8 mouse cellular contexts compared by ENCODE assay signal in genomic region chr4:155397511-155398221, GRCm38 (mm10). TPM values are rescaled to one million over a fixed set of nuclear protein-coding genes. Genes with fewer than 3 reads are reported as not detected.
DNase-seq lines count a peak whose midpoint lies in the region; ATAC-seq lines count a peak whose summit lies in the region.

TSS of gene Gabrd (minus strand) at chr4:155398112.

- H3K4me1 ChIP-seq in liver, embryonic 12.5 days, result peaks cover 7% of the 10 kb centered on the region
- H3K4me1 ChIP-seq in neural tube, embryonic 12.5 days, result peaks cover 9% of the 10 kb centered on the region; the same call in 1 of the 2 replicates

- H3K4me2 ChIP-seq in liver, embryonic 12.5 days, result peak within 1 kb of the TSS; percentile 63
- peak within 1 kb of the TSS; percentile 73 for H3K4me2 ChIP-seq in neural tube, embryonic 12.5 days (replicated peaks)

- no peaks in the 10 kb centered on the region for H3K9me3 ChIP-seq in liver, embryonic 12.5 days (replicated peaks)
- no peaks in the 10 kb centered on the region for H3K9me3 ChIP-seq in neural tube, embryonic 12.5 days

- 3% methylated on average over 51 of the region's 57 CpGs for WGBS in liver, embryonic 12.5 days (ENCODE audit: insufficient replicate concordance)
- WGBS in neural tube, embryonic 12.5 days, result under 1% methylated on average over 57 of the region's 57 CpGs

- H3K9ac ChIP-seq in liver, embryonic 12.5 days, result no peak within 1 kb of the TSS
- H3K9ac ChIP-seq in neural tube, embryonic 12.5 days, result peak within 1 kb of the TSS; percentile 10; the same call in 1 of the 2 replicates

- peak; percentile 92 for ATAC-seq in common myeloid progenitor, adult 5-6 weeks (replicated peaks; ENCODE audit: low read depth, poor library complexity, severe bottlenecking)
- peak; percentile 58 for ATAC-seq in liver, embryonic 12.5 days
- ATAC-seq in neural tube, embryonic 12.5 days (ENCODE audit: low FRiP score, low read depth), result no peak

- peak in 1 of 2 experiments; percentile 48 for DNase-seq in layer of hippocampus, adult 18-20 months (ENCODE audit: low spot score in 2 of 2)
- no peak for DNase-seq in layer of hippocampus, adult 11-12 months (ENCODE audit: low spot score)
- peak; percentile 40 to 61 for DNase-seq in gastrocnemius, postnatal 4 days (ENCODE audit: low spot score in 2 of 2)
- peak; percentile 65 to 75 for DNase-seq in kidney, adult 8-10 months
- DNase-seq in urinary bladder, adult 18-20 months (ENCODE audit: low spot score in 2 of 2), result peak; percentile 8 to 43

- peaks cover 66% of the 10 kb centered on the region for H3K27me3 ChIP-seq in liver, embryonic 12.5 days (replicated peaks)
- peaks cover 48% of the 10 kb centered on the region for H3K27me3 ChIP-seq in neural tube, embryonic 12.5 days (replicated peaks)

- H3K4me3 ChIP-seq in liver, embryonic 12.5 days, result peak within 1 kb of the TSS; percentile 33
- H3K4me3 ChIP-seq in neural tube, embryonic 12.5 days, result peak within 1 kb of the TSS; percentile 32

- no peaks in the 10 kb centered on the region for H3K36me3 ChIP-seq in liver, embryonic 12.5 days
- no peaks in the 10 kb centered on the region for H3K36me3 ChIP-seq in neural tube, embryonic 12.5 days

- H3K27ac ChIP-seq in liver, embryonic 12.5 days, result no peak within 1 kb of the TSS
- no peak within 1 kb of the TSS for H3K27ac ChIP-seq in neural tube, embryonic 12.5 days

RNA-seq across cellular contexts. Expression of gene Gabrd, which starts in this region (rescaled TPM):
- 10 to 100 TPM; 26.8 to 27.0 TPM for total RNA-seq in layer of hippocampus, adult 18-20 months (2021)
- 0.05 TPM in 1 of 2 replicates, not detected in the other for total RNA-seq in common myeloid progenitor, adult 5-6 weeks (2017)
- 1 to 10 TPM in 1 of 2 experiments, under 1 TPM in 1; 0.78 to 1.2 TPM for total RNA-seq in gastrocnemius, postnatal 4 days (2021)
- polyA plus RNA-seq in liver, embryonic 12.5 days (2016; fragmentation: Nextera tagmentation; extraction: Ambion mirVana), result not detected in 2 replicates
- 0.34 TPM in 1 of 2 replicates, not detected in the other for polyA plus RNA-seq in neural tube, embryonic 12.5 days (2016; fragmentation: Nextera tagmentation; extraction: Ambion mirVana)

Comparison
In these comparisons a context has a peak if more than half of its experiments do, and no peak if none do; other contexts are left out.
1. RNA of gene Gabrd (total RNA-seq): 26.8 to 27.0 TPM in layer of hippocampus, adult 18-20 months; 0.78 to 1.2 TPM in gastrocnemius, postnatal 4 days and 0.05 TPM in common myeloid progenitor, adult 5-6 weeks; every median in the first group is over 10 times any median in the second.
2. Peak in ATAC-seq in common myeloid progenitor, adult 5-6 weeks; RNA of the gene not detected or under 1 TPM.
3. Peak in ATAC-seq, H3K4me3 ChIP-seq and H3K4me2 ChIP-seq in liver, embryonic 12.5 days; RNA of the gene not detected or under 1 TPM.